Mouse (Mus musculus) T-helper 17 cell (primary cell): Measurements from ENCODE around the gene Serping1.

Experiments
- in situ Hi-C, 2 experiments: fragments of 300-600 bp; cut with MboI, MseI; formaldehyde crosslinking; loops; 1 replicate in 1 of 2; 2 replicates in 1 of 2; pipeline ENCODE4 v1.15.1; 2025; ENCODE audit warnings: high pct_unique_total_duplicates in 2 of 2

Gene Serping1

GRCm38 (mm10) chr2:84775241-84775640, at the start of gene Serping1:
Gene Serping1, minus strand, starts transcription at chr2:84775444.
- in situ Hi-C loops, result loop anchor here in 1 of 2 experiments (10.0 kb wide), 1 partner anchor 1330 kb away; no protein-coding TSS in a partner anchor

GRCm38 (mm10) chr2:84823237-84823636, 48.0 kb upstream of the Serping1 start:
- in situ Hi-C loops, result no loop called here

- in situ Hi-C loops, result no loop called here
Measured at GRCm38 (mm10) chr2:84822552-84822951, 47.3 kb upstream of the Serping1 start, which contains the start of gene Smtnl1. Gene Smtnl1, minus strand, starts transcription at chr2:84822652.

- in situ Hi-C loops, result no loop called here
Measured at GRCm38 (mm10) chr2:84819861-84820260, 44.6 kb upstream of the Serping1 start.

GRCm38 (mm10) chr2:84812676-84813075, 37.4 kb upstream of the Serping1 start:
- in situ Hi-C loops, result no loop called here

- in situ Hi-C loops, result no loop called here
Measured at GRCm38 (mm10) chr2:84811880-84812279, 36.6 kb upstream of the Serping1 start.

- in situ Hi-C loops, result no loop called here
Measured at GRCm38 (mm10) chr2:84810886-84811577, 35.8 kb upstream of the Serping1 start.

GRCm38 (mm10) chr2:84810526-84810885, 35.3 kb upstream of the Serping1 start:
- in situ Hi-C loops, result no loop called here

- in situ Hi-C loops, result no loop called here
Measured at GRCm38 (mm10) chr2:84809330-84809729, 34.1 kb upstream of the Serping1 start.

GRCm38 (mm10) chr2:84806546-84806945, 31.3 kb upstream of the Serping1 start:
- in situ Hi-C loops, result no loop called here

- in situ Hi-C loops, result loop anchor here in 1 of 2 experiments (5.0 kb wide), 1 partner anchor 62 kb away; the partner anchor contains the start of gene Gm19426
Measured at GRCm38 (mm10) chr2:84803963-84804362, 28.7 kb upstream of the Serping1 start.

GRCm38 (mm10) chr2:84801223-84801622, 26.0 kb upstream of the Serping1 start:
- in situ Hi-C loops, result loop anchor here in 1 of 2 experiments (5.0 kb wide), 1 partner anchor 59 kb away; the partner anchor contains the start of gene Gm19426

- in situ Hi-C loops, result loop anchor here in 1 of 2 experiments (5.0 kb wide), 1 partner anchor 58 kb away; the partner anchor contains the start of gene Gm19426
Measured at GRCm38 (mm10) chr2:84800304-84800703, 25.1 kb upstream of the Serping1 start.

GRCm38 (mm10) chr2:84799041-84799561, 23.9 kb upstream of the Serping1 start:
- in situ Hi-C loops, result no loop called here

GRCm38 (mm10) chr2:84798493-84798921, 23.3 kb upstream of the Serping1 start, which contains the start of gene Ube2l6:
Gene Ube2l6, plus strand, starts transcription at chr2:84798828.
- in situ Hi-C loops, result no loop called here

- in situ Hi-C loops, result no loop called here
Measured at GRCm38 (mm10) chr2:84797833-84798492, 22.7 kb upstream of the Serping1 start.

GRCm38 (mm10) chr2:84793871-84794270, 18.6 kb upstream of the Serping1 start:
- in situ Hi-C loops, result no loop called here

GRCm38 (mm10) chr2:84793154-84793553, 17.9 kb upstream of the Serping1 start:
- in situ Hi-C loops, result no loop called here

- in situ Hi-C loops, result no loop called here
Measured at GRCm38 (mm10) chr2:84792516-84792915, 17.3 kb upstream of the Serping1 start.

GRCm38 (mm10) chr2:84790418-84790817, 15.2 kb upstream of the Serping1 start:
- in situ Hi-C loops, result no loop called here

GRCm38 (mm10) chr2:84788316-84788715, 13.1 kb upstream of the Serping1 start:
- in situ Hi-C loops, result no loop called here

- in situ Hi-C loops, result no loop called here
Measured at GRCm38 (mm10) chr2:84783840-84784566, 8.8 kb upstream of the Serping1 start.
